Mouse (Mus musculus) forelimb bud, embryonic 11.5 days (tissue): ENCODE data around the gene Nudt5.

Source experiments
- DNase-seq: peaks from one replicate; pipeline ENCODE4 v3.0.0-alpha.2; 2012; ENCODE audit warnings: low read depth, low spot score

Nudt5 gene

DNA sequence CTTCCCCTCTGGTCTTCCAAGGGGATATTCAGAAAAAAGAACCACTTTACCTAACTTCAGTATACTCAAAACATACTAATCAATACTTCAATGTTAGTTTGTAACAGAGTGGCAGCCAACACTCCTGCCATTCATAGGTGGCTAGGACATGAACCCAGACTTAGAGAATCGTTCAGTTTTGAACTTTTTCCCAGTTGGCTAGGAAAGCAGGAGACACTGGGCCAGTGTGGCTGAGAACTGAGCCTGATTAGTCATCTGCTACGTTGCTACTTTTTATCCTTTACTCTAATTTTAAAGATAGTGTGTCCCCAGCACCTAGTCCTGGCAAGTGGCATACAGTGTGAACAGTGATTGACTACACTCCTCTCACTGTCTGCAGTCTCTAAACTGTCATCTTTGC, 22.9 kb downstream of the Nudt5 start:
- no peak for DNase-seq

DNA sequence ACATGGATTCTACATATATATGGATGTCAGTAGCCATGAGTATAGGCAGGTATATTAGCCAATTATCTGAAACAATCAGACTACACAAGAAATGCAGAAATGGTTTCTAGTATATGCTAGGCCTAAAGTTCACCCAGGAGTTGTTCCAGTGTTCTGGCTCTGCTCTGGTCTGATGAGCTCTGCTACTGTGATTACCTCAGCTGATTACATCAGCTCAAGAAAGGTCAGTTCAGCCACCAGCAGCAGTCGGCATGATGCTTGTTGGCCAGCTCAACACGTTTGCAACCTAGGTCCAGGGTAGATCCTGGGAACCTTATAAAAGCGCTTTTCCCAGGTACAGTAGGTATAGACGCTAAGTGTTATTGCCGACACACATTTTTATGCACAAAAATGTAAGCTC, 24.9 kb downstream of the Nudt5 start:
- DNase-seq = no peak

DNA sequence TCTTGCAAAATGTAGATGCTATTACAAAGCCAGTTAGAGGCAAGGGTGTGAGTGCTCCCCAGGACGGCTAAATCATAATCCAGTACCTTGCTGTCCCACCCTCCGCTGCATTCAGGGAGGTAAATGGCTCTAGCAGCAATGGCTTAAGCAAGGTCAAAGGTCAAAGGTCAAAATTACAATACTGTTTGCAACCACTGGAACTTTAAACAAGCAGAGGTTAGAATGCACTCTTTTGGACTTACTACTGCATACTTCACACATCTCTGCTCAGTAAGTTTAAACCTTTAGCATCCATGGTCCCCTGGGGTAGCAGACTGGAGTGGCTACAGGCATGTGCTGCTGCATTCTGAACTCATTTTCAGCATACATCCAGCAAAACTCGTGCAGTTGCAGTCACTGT, 32.6 kb downstream of the Nudt5 start:
- DNase-seq = no peak

DNA sequence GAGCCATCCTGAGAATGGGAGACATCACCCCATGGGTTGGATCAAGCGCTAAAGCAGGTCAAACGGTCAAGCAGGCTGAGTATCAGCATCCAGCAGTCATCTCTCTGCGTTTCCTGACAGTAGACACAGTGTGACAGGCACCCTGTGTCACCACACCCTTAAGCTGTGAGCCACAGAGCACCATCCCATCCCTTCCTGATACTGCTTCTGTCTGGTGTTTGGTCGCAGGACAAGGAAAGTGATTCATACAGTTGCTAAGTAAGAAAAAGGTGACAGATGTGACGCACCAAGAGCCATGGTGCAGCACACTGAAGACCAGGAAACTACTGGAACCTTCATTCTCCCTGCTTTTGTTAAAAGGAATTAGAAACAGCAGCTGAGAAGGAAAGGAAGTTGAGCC, 44.0 kb downstream of the Nudt5 start:
- DNase-seq = no peak

DNA sequence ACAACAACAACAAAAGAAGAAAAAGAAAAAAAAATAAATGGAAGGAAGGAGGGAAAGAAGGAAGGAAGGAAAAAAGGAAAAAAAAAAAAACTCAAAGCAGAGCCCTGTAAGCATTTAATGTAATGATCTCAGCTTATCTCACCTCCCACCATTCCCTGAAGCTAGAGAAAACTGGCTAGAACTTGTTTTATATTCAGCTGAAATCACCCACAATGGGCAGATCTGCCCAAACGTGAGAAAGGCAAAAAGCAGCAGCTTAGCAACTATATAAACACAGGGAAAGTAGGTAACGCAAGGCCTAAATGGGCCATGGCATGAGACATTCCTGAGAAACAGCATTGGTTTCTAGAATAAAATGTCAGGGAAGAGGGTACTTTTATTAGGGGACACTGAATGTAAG, 44.6 kb downstream of the Nudt5 start:
- no peak for DNase-seq

DNA sequence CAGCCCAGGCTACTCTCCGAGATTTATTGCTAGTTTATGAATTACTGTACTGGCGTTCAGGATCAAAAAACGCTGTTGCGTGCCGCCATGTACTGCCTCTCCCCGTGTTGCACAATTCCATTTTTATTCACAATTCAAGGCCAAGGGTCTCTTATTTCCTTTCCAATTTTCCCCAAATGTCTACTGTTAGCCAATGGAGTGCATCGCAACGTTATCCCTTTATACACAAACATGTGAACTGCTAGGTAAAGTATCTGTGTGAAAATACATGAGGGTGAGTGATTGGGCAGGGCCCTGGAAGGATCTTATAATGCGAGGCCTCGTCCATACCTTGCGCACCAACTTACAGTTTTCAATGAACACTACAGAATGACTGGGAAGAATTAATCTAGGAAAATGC, 49.5 kb downstream of the Nudt5 start:
- DNase-seq = peak; percentile 6

DNA sequence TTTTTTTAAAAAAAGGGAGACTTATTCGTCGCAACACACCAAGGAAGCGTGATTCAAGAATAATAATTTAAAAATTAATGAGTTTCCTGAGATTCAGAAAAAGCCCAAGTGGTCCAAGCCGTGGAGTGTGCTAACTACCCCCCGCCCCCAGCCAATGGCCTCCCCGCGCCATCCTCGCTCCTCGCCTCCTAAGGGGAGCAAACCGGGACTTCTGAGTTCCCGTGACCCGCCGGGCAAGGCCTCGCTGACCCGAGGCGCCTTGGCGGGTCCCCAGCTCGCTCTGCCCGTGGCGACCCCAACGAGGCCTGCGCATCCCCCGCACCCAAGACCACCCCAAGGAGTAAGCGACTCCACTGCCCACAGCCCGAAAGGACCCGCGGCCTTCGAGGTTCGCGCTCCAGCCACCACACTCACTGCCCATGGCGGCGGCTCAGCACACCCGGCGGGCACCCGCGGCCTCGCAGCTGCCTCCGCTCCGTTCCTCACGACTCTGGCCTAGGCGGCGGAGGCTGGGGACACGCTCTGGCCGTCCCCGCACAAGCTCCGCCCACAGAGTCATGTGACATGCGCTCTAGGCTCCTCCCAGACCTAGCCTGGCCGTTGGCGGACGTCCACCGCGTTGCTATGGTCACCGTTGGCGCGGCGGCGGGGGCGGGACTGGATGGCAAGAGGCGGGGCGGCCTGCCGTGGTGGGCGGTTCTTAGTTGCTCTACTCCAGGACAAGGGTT, 50.2 kb downstream of the Nudt5 start, which contains the start of gene Sec61a2:
Sec61a2 (minus strand) TSS at position 590 of the 728 bp plus-strand sequence.
- peak; percentile 96 for DNase-seq

DNA sequence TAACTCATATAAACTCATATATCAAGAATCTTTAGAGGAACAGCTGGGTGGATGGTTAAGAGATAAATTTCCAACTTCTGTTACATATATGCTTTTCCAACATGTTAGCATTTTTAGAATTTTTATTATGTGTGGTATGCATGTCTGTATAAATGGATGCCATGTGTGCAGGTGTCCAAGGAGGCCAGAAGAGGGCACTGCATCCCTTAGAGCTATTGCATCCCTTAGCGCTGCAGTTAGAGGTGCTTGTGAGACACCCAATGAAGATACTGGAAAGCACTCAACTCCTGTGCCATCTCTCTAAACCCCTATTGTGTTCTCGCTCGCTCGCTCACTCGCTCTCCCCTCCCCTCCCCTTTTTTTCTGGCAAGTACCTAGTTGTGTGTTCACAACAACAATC, 55.3 kb downstream of the Nudt5 start:
- DNase-seq = peak; percentile 18

DNA sequence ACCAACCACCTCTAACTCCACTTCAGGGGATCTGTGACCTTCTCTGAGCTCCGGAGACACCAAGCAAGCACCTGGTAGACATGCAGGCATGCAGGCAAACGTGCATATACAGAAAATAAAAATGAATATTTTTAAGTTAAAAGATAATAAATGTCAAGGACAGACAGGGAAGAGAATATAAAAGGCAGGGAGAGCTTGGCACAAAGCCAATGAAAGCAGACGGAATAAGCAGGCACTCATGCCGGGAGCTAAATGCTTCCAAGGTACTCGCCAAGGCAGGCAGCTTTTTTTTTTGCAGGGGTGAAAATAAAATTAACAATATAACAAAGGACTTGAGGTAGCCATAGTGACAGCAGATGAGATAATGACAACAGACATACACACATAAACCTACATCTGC, 61.3 kb downstream of the Nudt5 start:
- DNase-seq = no peak

DNA sequence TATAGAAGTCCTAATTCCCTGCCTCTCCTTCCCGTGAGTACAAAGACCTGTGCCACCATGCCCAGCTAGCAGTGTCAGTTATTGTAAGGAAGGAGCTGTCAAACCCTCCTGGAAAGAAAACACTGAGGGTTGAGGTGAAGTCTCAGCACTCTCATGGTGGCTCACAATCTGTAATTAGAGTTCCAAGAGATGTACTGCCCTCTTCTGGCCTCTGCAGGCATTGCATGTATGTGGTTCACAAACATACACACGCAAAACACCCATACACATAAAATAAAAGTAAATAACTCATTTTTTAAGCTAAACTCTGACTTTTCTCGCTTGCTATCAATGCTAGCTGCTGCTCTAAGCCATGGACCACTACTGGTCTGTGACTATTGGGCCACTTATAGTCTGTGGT, 61.8 kb downstream of the Nudt5 start:
- DNase-seq = peak; percentile 61

DNA sequence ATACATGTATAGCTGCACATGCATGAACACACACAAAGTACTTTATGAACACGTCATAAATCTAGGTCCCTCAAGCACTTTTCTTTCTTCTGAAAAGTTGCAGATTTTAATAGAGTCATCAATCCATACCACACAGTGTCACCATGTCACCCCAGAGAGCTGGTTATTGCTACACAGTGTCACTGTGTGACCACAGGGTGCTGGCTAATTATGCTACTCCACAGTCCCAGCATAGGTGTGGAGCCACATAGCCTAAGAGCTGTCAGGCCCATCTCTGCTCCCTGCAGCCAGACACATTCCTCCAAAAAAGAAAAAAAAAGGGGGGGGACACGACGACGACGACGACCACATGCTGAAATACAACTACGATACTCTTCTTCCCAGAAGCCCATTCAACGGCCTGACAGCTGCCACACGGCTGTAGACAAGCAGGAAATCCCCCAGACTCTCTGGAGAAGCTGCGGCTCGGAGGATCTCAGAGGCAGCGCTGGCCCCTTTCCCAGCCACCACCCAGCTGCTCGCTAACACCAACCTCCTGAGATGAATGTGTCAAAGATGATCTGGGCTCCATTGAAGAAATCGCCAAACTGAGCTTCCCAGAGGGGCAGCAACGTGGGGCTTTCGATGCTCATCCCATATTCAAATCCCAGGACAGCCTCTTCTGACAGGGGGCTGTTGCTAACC, 66.6 kb downstream of the Nudt5 start:
- no peak for DNase-seq
